Mouse (Mus musculus): ENCODE results near the gene Plaur.

DNA sequence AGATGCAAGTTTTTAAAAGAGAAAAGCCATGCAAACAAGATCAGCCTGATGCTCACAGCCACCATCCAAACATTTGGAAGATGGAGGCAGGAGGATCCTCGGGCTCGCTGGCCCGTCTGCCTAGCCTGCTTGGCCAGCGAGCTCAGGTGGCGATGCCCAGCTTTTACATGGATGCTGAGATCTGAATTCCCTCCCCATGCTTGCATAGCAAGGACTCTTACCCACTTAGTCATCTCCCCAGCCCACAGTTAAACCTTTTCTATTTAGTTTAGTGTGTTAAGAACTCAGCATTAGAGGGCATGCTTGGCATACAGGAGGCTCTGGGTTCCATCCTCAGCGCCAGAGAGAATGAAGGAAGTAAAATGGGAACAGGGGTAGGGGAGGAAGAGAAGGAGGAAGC, 23.1 kb upstream of the Plaur start:
- TF ChIP-seq CTCF (IDR thresholded peaks at IDR 0.05; ENCODE audit: borderline replicate concordance, insufficient read depth, low read depth, low read length) = no peak
- TF ChIP-seq POLR2A (IDR thresholded peaks at IDR 0.05; ENCODE audit: borderline replicate concordance, insufficient read depth, low read length) = no peak
